Mouse (Mus musculus) testis, adult 2 months (tissue): Measurements from ENCODE around the gene Uri1.

ENCODE experiments used
- CTCF ChIP-seq: fragments of 200-500 bp; IDR thresholded peaks from 2 replicates; pipeline ENCODE4 v1.5.1; 2012; ENCODE audit warnings: low read depth, mild to moderate bottlenecking, inconsistent platforms, low read length, moderate library complexity; ENCODE audit not compliant: control insufficient read depth, insufficient read depth, insufficient replicate concordance
- POLR2A ChIP-seq: fragments of 200-500 bp; IDR thresholded peaks from 2 replicates; pipeline ENCODE4 v1.6.1; 2012; ENCODE audit warnings: low read depth, mild to moderate bottlenecking, inconsistent platforms, low read length, moderate library complexity; ENCODE audit not compliant: control insufficient read depth

GRCm38 (mm10) chr7:37931631-37932030 is 91.7 kb downstream of the Uri1 start:
- TF ChIP-seq CTCF, result no peak
- no peak for TF ChIP-seq POLR2A
